In genomic region chr2:59543543-59544065, GRCm38 (mm10) we compare ENCODE assay signal across 23 mouse cellular contexts. TPM values are rescaled to one million over a fixed set of nuclear protein-coding genes. Genes with fewer than 3 reads are reported as not detected.
DNase-seq lines count a peak whose midpoint lies in the region; ATAC-seq and TF ChIP-seq lines count a peak whose summit lies in the region.
"Had no signal": no experiment of that assay in that cellular context is flagged by ENCODE, and none has a peak within 500 bp of the region (broad histone marks: within the 10 kb centered on the region; RNA-seq: fewer than 3 reads in every experiment).

No protein-coding gene starts in this region.

- no peak overlapping the region for H3K4me2 ChIP-seq in forebrain, embryonic 14.5 days (ENCODE audit: low read length)
- no peak overlapping the region for H3K4me2 ChIP-seq in forebrain, embryonic 15.5 days (replicated peaks)
- no peak overlapping the region for H3K4me2 ChIP-seq in midbrain, embryonic 11.5 days
- no peak overlapping the region for H3K4me2 ChIP-seq in midbrain, postnatal 0 days (ENCODE audit: low read depth, low read length, poor library complexity, severe bottlenecking)
- H3K4me2 ChIP-seq: heart, embryonic 15.5 days; lung, embryonic 15.5 days; neural tube, embryonic 13.5 days had no signal

- H3K36me3 ChIP-seq in forebrain, embryonic 14.5 days (ENCODE audit: control insufficient read depth, insufficient read depth, low read length): no peaks in the 10 kb centered on the region
- H3K36me3 ChIP-seq in forebrain, embryonic 15.5 days: no peaks in the 10 kb centered on the region
- no peaks in the 10 kb centered on the region for H3K36me3 ChIP-seq in midbrain, embryonic 11.5 days (ENCODE audit: control insufficient read depth, insufficient read depth, low read length)
- H3K36me3 ChIP-seq in midbrain, postnatal 0 days (ENCODE audit: insufficient read depth, low read length): no peaks in the 10 kb centered on the region
- H3K36me3 ChIP-seq: heart, embryonic 15.5 days; lung, embryonic 15.5 days; neural tube, embryonic 13.5 days had no signal

- H3K27ac ChIP-seq in forebrain, embryonic 14.5 days (ENCODE audit: low read depth, low read length): no peak overlapping the region
- no peak overlapping the region for H3K27ac ChIP-seq in forebrain, embryonic 15.5 days (replicated peaks)
- H3K27ac ChIP-seq in midbrain, embryonic 11.5 days (ENCODE audit: low read depth, low read length): no peak overlapping the region
- H3K27ac ChIP-seq in midbrain, postnatal 0 days (ENCODE audit: low read depth, low read length): no peak overlapping the region
- H3K27ac ChIP-seq: gastrocnemius, adult 2 months; heart, embryonic 15.5 days; liver, embryonic 14.5 days; lung, embryonic 15.5 days; neural tube, embryonic 13.5 days had no signal

- peaks cover 14% of the 10 kb centered on the region for H3K4me1 ChIP-seq in forebrain, embryonic 14.5 days (ENCODE audit: control insufficient read depth, insufficient read depth, low read length)
- peaks cover 7% of the 10 kb centered on the region for H3K4me1 ChIP-seq in forebrain, embryonic 15.5 days
- peaks cover 10% of the 10 kb centered on the region; the same call in 1 of the 2 replicates for H3K4me1 ChIP-seq in midbrain, embryonic 11.5 days (ENCODE audit: control insufficient read depth, insufficient read depth, low read length)
- no peaks in the 10 kb centered on the region for H3K4me1 ChIP-seq in midbrain, postnatal 0 days (ENCODE audit: insufficient read depth, low read length)

- no peak for TF ChIP-seq CTCF in midbrain, postnatal 0 days (IDR thresholded peaks at IDR 0.05)

- intact Hi-C loops in left cerebral cortex, postnatal 14 days (cut with DNase I): loop anchor here (10.0 kb wide), 1 partner anchor 871 kb away; no protein-coding TSS in a partner anchor

- no peak for ATAC-seq in forebrain, embryonic 14.5 days
- ATAC-seq in forebrain, embryonic 15.5 days (replicated peaks): no peak
- no peak for ATAC-seq in midbrain, embryonic 11.5 days (ENCODE audit: low FRiP score)
- no peak for ATAC-seq in midbrain, postnatal 0 days (ENCODE audit: low FRiP score)
- ATAC-seq: intestine, embryonic 16.5 days had no signal

- no peak overlapping the region for H3K4me3 ChIP-seq in forebrain, embryonic 14.5 days (ENCODE audit: low read depth, low read length)
- H3K4me3 ChIP-seq in forebrain, embryonic 15.5 days: no peak overlapping the region
- H3K4me3 ChIP-seq in midbrain, embryonic 11.5 days (ENCODE audit: low read depth, low read length): no peak overlapping the region
- H3K4me3 ChIP-seq in midbrain, postnatal 0 days (ENCODE audit: low read depth, low read length): no peak overlapping the region
- H3K4me3 ChIP-seq: gastrocnemius, adult 2 months; heart, embryonic 15.5 days; lung, embryonic 15.5 days; neural tube, embryonic 13.5 days had no signal

- peak; percentile 52 for DNase-seq in forebrain, embryonic 14.5 days (ENCODE audit: low spot score)
- peak; percentile 72 for DNase-seq in midbrain, embryonic 11.5 days (ENCODE audit: low spot score, missing footprints)
- DNase-seq in midbrain, postnatal 0 days (ENCODE audit: low spot score): no peak
- DNase-seq in embryo, embryonic 11 days: peak; percentile 49
- DNase-seq in urinary bladder, adult 2 months (ENCODE audit: low spot score): no peak
- no peak for DNase-seq in left cerebral cortex, postnatal 14 days (ENCODE audit: low spot score in 2 of 2)
- DNase-seq: B cell, adult 2 months; cerebellum, adult 9-11 months; gastrocnemius, adult 2 months; heart, adult 18-20 months; lung, postnatal 4 days; right cerebral cortex, postnatal 14 days; spleen, adult 18-20 months; thymus, postnatal 36 days had no signal

- H3K9ac ChIP-seq in forebrain, embryonic 14.5 days (ENCODE audit: low read length): no peak overlapping the region
- no peak overlapping the region for H3K9ac ChIP-seq in forebrain, embryonic 15.5 days (replicated peaks)
- no peak overlapping the region for H3K9ac ChIP-seq in midbrain, embryonic 11.5 days (ENCODE audit: low read length)
- no peak overlapping the region for H3K9ac ChIP-seq in midbrain, postnatal 0 days (replicated peaks; ENCODE audit: low read length, poor library complexity, severe bottlenecking)
- H3K9ac ChIP-seq: heart, embryonic 15.5 days; liver, embryonic 14.5 days; lung, embryonic 15.5 days; neural tube, embryonic 13.5 days had no signal

- WGBS in forebrain, embryonic 14.5 days: 7% methylated on average over 9 of the region's 9 CpGs
- 5% methylated on average over 9 of the region's 9 CpGs for WGBS in forebrain, embryonic 15.5 days
- WGBS in midbrain, embryonic 11.5 days: 34% methylated on average over 9 of the region's 9 CpGs
- WGBS in midbrain, postnatal 0 days: 31% methylated on average over 9 of the region's 9 CpGs

- no peaks in the 10 kb centered on the region for H3K9me3 ChIP-seq in forebrain, embryonic 14.5 days (replicated peaks; ENCODE audit: control insufficient read depth, low read length)
- no peaks in the 10 kb centered on the region for H3K9me3 ChIP-seq in forebrain, embryonic 15.5 days
- H3K9me3 ChIP-seq in midbrain, embryonic 11.5 days (ENCODE audit: control insufficient read depth, low read length): no peaks in the 10 kb centered on the region
- H3K9me3 ChIP-seq in midbrain, postnatal 0 days (ENCODE audit: low read length): no peaks in the 10 kb centered on the region
- H3K9me3 ChIP-seq: heart, embryonic 15.5 days; lung, embryonic 15.5 days; neural tube, embryonic 13.5 days had no signal

- no peaks in the 10 kb centered on the region for H3K27me3 ChIP-seq in forebrain, embryonic 14.5 days (replicated peaks; ENCODE audit: control insufficient read depth, insufficient read depth, low read length)
- no peaks in the 10 kb centered on the region for H3K27me3 ChIP-seq in forebrain, embryonic 15.5 days
- H3K27me3 ChIP-seq in midbrain, embryonic 11.5 days (ENCODE audit: control insufficient read depth, insufficient read depth, low read length): no peaks in the 10 kb centered on the region
- H3K27me3 ChIP-seq in midbrain, postnatal 0 days (ENCODE audit: insufficient read depth, low read length): 0 out of 2 replicates have a peak, but pooled peaks cover 3% of the 10 kb centered on the region
- H3K27me3 ChIP-seq: heart, embryonic 15.5 days; lung, embryonic 15.5 days had no signal

RNA-seq across cellular contexts. Expression of gene Dapl1, which starts 59.2 kb away (rescaled TPM):
- polyA plus RNA-seq in forebrain, embryonic 14.5 days (2014; fragmentation: Nextera tagmentation; extraction: Ambion mirVana): 0.66 and 1.3 TPM in 2 replicates
- polyA plus RNA-seq in forebrain, embryonic 15.5 days (2015; fragmentation: Nextera tagmentation; extraction: Ambion mirVana): 0.47 TPM in 1 of 2 replicates, not detected in the other
- 0.42 TPM in 1 of 2 replicates, not detected in the other for polyA plus RNA-seq in midbrain, embryonic 11.5 days (2014; fragmentation: Nextera tagmentation; extraction: Ambion mirVana)
- total RNA-seq in midbrain, postnatal 0 days (2014; rRNA removed): 0.85 TPM in 1 of 2 replicates, not detected in the other
- polyA plus RNA-seq in midbrain, postnatal 0 days (2015; fragmentation: Nextera tagmentation; extraction: Ambion mirVana): 5.0 and 5.2 TPM in 2 replicates
- 3.0 and 5.8 TPM in 2 replicates for polyA plus RNA-seq in urinary bladder, adult 2 months (2012; rRNA removed)
- 1 to 10 TPM in 1 of 2 experiments, under 1 TPM in 1; 0.87 to 1.8 TPM for total RNA-seq in left cerebral cortex, postnatal 14 days (2021)
- total RNA-seq: adrenal gland, adult 18-20 months; gastrocnemius, adult 2 months; hematopoietic stem cell, adult 5-6 weeks; layer of hippocampus, postnatal 14 days had no signal
- polyA plus RNA-seq: intestine, embryonic 16.5 days; liver, embryonic 14.5 days; neural tube, embryonic 13.5 days had no signal

Comparison
In these comparisons a context has a peak if more than half of its experiments do, and no peak if none do; other contexts are left out.
1. DNase-seq: peak in forebrain, embryonic 14.5 days (single experiment), midbrain, embryonic 11.5 days (single experiment) and embryo, embryonic 11 days (single experiment); none in midbrain, postnatal 0 days (single experiment), urinary bladder, adult 2 months (single experiment) and left cerebral cortex, postnatal 14 days (0 of 2).